Mouse (Mus musculus) liver, adult (tissue): Measurements from ENCODE around the gene Gm15091.
"Not testable (repeated sequence)": the region's sequence is repeated elsewhere in the genome, so short reads cannot be mapped to it uniquely, and the experiment has no call there.

Source experiments
- GATA4 ChIP-seq: IDR thresholded peaks from 2 replicates; pipeline ENCODE4 v1.6.1; 2014; ENCODE audit warnings: mild to moderate bottlenecking, low read length; ENCODE audit not compliant: insufficient replicate concordance

The Gm15091 gene

DNA sequence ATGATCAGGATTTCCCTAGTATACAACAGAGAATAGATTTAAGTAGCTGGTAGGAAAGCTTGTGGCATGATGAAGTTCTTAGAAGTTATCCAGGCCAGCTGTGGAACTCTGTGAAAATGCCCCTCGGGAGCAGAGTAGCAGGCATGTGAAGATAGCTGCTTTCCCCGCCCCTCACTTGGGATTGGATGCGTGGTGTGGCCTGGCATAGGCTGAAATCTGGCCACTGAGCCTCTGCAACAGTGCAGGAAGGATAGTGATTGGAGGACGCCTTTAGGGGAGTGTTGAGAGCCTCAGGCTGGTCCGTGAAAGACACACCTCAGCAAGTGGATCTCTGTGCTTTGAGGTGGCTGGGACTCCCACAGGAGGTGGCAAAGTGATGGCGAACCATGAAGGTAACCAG lies at the start of gene Gm15091:
Gene Gm15091, plus strand, starts transcription at position 301 of the 400 bp plus-strand sequence.
- not testable (repeated sequence) for TF ChIP-seq GATA4
